Mouse (Mus musculus) ES-CJ7 (cell line): ENCODE measurements around the gene AI597479.

ENCODE experiments used
- DNase-seq: peaks from one replicate; pipeline ENCODE4 v3.0.0; 2011; ENCODE audit warnings: low read depth, low spot score

AI597479 gene

GRCm38 (mm10) chr1:43162394-43162793 lies 63.9 kb downstream of the AI597479 start:
- no peak for DNase-seq

- no peak for DNase-seq
Observed at GRCm38 (mm10) chr1:43163084-43163466, 64.6 kb downstream of the AI597479 start.

GRCm38 (mm10) chr1:43163467-43164418 lies 65.2 kb downstream of the AI597479 start:
- DNase-seq, result peak; percentile 40

GRCm38 (mm10) chr1:43164582-43164981 lies 66.1 kb downstream of the AI597479 start:
- DNase-seq, result no peak
